Mouse (Mus musculus) liver, embryonic 14.5 days (tissue): ENCODE measurements at regions not wholly inside any gene's neighbourhood (a gene's known extent, or its start where the extent isn't known, plus 50 kb on each side); places are given as distances from the start of the nearest gene placed in this dataset.

ENCODE experiments used
- ATAC-seq: fragments of 200-750 bp; cut with Nextera tagmentation; 2 replicates; pipeline ENCODE4 v1.8.0; 2017; ENCODE audit warnings: moderate number of reproducible peaks, mild to moderate bottlenecking, moderate library complexity; ENCODE audit not compliant: insufficient read depth
- DNase-seq, 3 experiments: peaks; one replicate each; pipeline ENCODE4 v3.0.0-alpha.2; 2012 to 2013; ENCODE audit warnings: low read depth in 3 of 3, low spot score in 3 of 3
- H3K27ac ChIP-seq: fragments of 300-500 bp; sonication (generic); 2 replicates; pipeline ENCODE4 v1.5.1; 2014; ENCODE audit warnings: moderate library complexity, mild to moderate bottlenecking, control low read depth, inconsistent platforms
- H3K27me3 ChIP-seq: fragments of 300-500 bp; sonication (generic); 2 replicates; pipeline ENCODE4 v1.6.1; 2014; ENCODE audit warnings: mild to moderate bottlenecking, low read length, moderate library complexity; ENCODE audit not compliant: control insufficient read depth, insufficient read depth
- H3K36me3 ChIP-seq: fragments of 300-500 bp; sonication (generic); replicated peaks from 2 replicates; pipeline ENCODE4 v1.6.1; 2014; ENCODE audit warnings: low read depth; ENCODE audit not compliant: control insufficient read depth, insufficient read depth
- H3K4me1 ChIP-seq, 2 experiments: fragments of 200-500 bp in 1 of 2; fragments of 300-500 bp in 1 of 2; sonication (generic) in 1 of 2; replicated peaks; 2 replicates each; pipeline ENCODE4 v1.6.1; 2012 to 2014; ENCODE audit warnings: antibody characterized with exemption in 1 of 2, inconsistent platforms in 1 of 2, low read length in 1 of 2; ENCODE audit not compliant: control insufficient read depth in 2 of 2, insufficient read depth in 2 of 2
- H3K4me2 ChIP-seq: fragments of 300-500 bp; sonication (generic); 2 replicates; pipeline ENCODE4 v1.6.1; 2014; ENCODE audit warnings: low read depth, mild to moderate bottlenecking, control low read depth, moderate library complexity
- H3K4me3 ChIP-seq, 2 experiments: fragments of 200-500 bp in 1 of 2; fragments of 300-500 bp in 1 of 2; sonication (generic) in 1 of 2; 2 replicates each; pipeline ENCODE4 v1.5.1; 2012 to 2014; ENCODE audit warnings: low read depth in 2 of 2, low read length in 2 of 2, mild to moderate bottlenecking in 2 of 2, control low read depth in 1 of 2, inconsistent platforms in 1 of 2, moderate library complexity in 1 of 2; ENCODE audit not compliant: insufficient read depth in 1 of 2
- H3K9ac ChIP-seq: fragments of 300-500 bp; sonication (generic); replicated peaks from 2 replicates; pipeline ENCODE4 v1.6.1; 2014; ENCODE audit warnings: mild to moderate bottlenecking, control low read depth, moderate library complexity
- H3K9me3 ChIP-seq: fragments of 300-500 bp; sonication (generic); 2 replicates; pipeline ENCODE4 v1.6.1; 2016; ENCODE audit warnings: low read length, mixed read lengths; ENCODE audit not compliant: control insufficient read depth
- CTCF ChIP-seq: IDR thresholded peaks from 2 replicates; pipeline ENCODE4 v1.5.1; 2016; ENCODE audit warnings: antibody characterized with exemption, low read depth, control low read depth
- EP300 ChIP-seq: IDR thresholded peaks from 2 replicates; pipeline ENCODE4 v1.6.1; 2016; ENCODE audit warnings: antibody characterized with exemption, low read depth
- WGBS: fragments of 180-500 bp; shearing (Covaris S2); extraction: QIAGEN DNeasy Blood & Tissue Kit; methylation state at CpG from one replicate; pipeline ENCODE4 v1.1.7; 2014; ENCODE audit not compliant: insufficient replicate concordance; 5-methylcytosine and 5-hydroxymethylcytosine counted together

DNA sequence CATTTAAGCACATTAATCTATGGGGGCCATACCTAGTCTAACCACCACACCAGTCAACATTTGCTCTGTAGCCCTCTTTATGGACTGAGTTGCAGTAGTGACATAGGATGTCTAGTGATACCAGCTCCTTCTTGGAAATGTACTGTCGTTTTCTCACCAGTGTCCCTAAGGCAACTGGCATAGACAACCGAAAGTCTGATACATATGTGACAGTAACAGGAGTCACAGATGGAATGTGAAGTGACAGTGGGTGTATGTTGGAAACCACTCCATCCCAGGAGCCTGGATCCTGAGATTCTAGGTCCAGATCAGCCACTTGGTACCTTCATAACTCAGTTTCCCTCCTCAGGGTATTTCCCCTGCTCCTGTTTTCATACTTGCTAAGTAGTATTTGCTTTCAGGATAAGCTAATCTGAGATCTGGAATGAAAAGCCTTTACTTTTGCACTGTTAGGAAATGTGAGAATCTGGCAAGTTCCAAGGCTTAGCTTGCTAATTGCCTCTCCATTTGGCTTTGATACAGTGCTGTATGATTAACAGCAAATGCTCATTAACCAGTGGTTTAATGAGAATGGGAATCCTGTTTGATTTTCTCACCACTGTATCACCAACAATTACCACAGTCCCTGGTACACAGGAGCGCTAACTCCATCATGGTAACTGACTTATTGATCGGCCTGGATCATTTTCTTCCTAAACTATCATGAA lies 192.8 kb upstream of the Fggy start:
- no peak overlapping the region for H3K4me3 ChIP-seq
- no peak overlapping the region for H3K9ac ChIP-seq
- H3K4me2 ChIP-seq: no peak overlapping the region
- H3K4me1 ChIP-seq: 0 out of 4 replicates have a peak, but pooled peaks cover 0 to 2% of the 10 kb centered on the region in 2 experiments
- ATAC-seq (no peak), DNase-seq (no peak)
- no peaks in the 10 kb centered on the region for H3K9me3 ChIP-seq
- TF ChIP-seq EP300: no peak
- TF ChIP-seq CTCF: no peak
- no peak overlapping the region for H3K27ac ChIP-seq
- 60% methylated on average over 4 of the region's 4 CpGs for WGBS
- no peaks in the 10 kb centered on the region for H3K27me3 ChIP-seq
- no peaks in the 10 kb centered on the region for H3K36me3 ChIP-seq

GRCm38 (mm10) chr4:95376386-95376785 lies 180.9 kb upstream of the Fggy start:
- TF ChIP-seq CTCF (no peak), EP300 (no peak)
- Histone ChIP-seq H3K27me3 (no peaks in the 10 kb centered on the region), H3K9me3 (no peaks in the 10 kb centered on the region), H3K4me1 (no peaks in the 10 kb centered on the region), H3K36me3 (no peaks in the 10 kb centered on the region), H3K9ac (no peak overlapping the region), H3K27ac (no peak overlapping the region), H3K4me2 (no peak overlapping the region), H3K4me3 (no peak overlapping the region)
- ATAC-seq (no peak), DNase-seq (no peak)
- WGBS: 64% methylated on average over 5 of the region's 5 CpGs

GRCm38 (mm10) chr4:95377222-95378134 lies 179.8 kb upstream of the Fggy start:
- ATAC-seq (no peak), DNase-seq (no peak)
- H3K9ac ChIP-seq: no peak overlapping the region
- no peaks in the 10 kb centered on the region for H3K4me1 ChIP-seq
- no peaks in the 10 kb centered on the region for H3K27me3 ChIP-seq
- H3K4me3 ChIP-seq: no peak overlapping the region
- no peaks in the 10 kb centered on the region for H3K36me3 ChIP-seq
- H3K27ac ChIP-seq: no peak overlapping the region
- no peaks in the 10 kb centered on the region for H3K9me3 ChIP-seq
- 52% methylated on average over 9 of the region's 9 CpGs for WGBS
- TF ChIP-seq CTCF: no peak
- no peak for TF ChIP-seq EP300
- H3K4me2 ChIP-seq: no peak overlapping the region

GRCm38 (mm10) chr4:95378645-95379044 lies 178.7 kb upstream of the Fggy start:
- Histone ChIP-seq H3K36me3 (no peaks in the 10 kb centered on the region), H3K27me3 (no peaks in the 10 kb centered on the region), H3K4me3 (no peak overlapping the region), H3K4me2 (no peak overlapping the region), H3K27ac (no peak overlapping the region), H3K4me1 (no peaks in the 10 kb centered on the region), H3K9me3 (no peaks in the 10 kb centered on the region), H3K9ac (no peak overlapping the region)
- no peak for TF ChIP-seq CTCF
- TF ChIP-seq EP300: no peak
- DNase-seq: no peak
- 61% methylated on average over 3 of the region's 3 CpGs for WGBS
- no peak for ATAC-seq

DNA sequence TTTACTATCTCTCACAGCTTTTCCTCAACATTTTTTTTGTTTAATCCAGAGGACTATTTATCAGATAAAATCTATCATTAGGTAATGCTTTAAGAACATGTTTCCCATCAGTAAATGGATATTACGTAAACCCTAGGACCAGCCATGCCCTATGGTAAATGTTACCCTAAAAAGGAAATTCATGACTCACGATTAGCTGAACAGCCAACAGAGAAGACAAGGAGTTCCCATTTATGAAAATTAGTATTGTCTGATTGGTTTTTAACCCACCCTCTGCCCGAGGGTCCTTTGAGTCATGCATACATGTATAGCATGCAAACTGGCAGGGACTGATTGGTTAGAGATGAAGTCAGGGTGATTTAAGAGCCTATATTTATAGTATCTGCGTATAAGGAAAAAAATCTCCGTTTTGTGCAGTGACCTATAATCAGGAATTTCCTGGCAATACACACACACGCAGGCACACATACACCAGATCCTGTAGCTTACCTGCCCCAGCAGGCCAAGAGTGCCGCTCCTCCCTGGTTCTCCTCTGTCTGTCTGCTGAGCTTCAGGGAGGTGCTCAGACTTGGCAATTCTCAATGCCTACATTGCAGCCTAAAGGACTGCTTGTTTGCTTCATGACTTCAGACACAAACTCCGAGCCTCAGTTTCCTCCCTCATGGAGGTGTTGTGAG lies 174.0 kb upstream of the Fggy start:
- Histone ChIP-seq H3K27ac (no peak overlapping the region), H3K9me3 (no peaks in the 10 kb centered on the region), H3K9ac (no peak overlapping the region), H3K4me2 (no peak overlapping the region), H3K4me3 (no peak overlapping the region), H3K36me3 (no peaks in the 10 kb centered on the region), H3K4me1 (peaks cover 0 to 9% of the 10 kb centered on the region in 2 experiments; a peak in 2 of 4 replicates), H3K27me3 (no peaks in the 10 kb centered on the region)
- TF ChIP-seq CTCF (no peak), EP300 (no peak)
- no peak for ATAC-seq
- DNase-seq: no peak
- 61% methylated on average over 8 of the region's 8 CpGs for WGBS
